Mouse (Mus musculus) kidney, postnatal 0 days (tissue): Measurements from ENCODE around the gene Ttyh3. TPM values are rescaled to one million over a fixed set of nuclear protein-coding genes. Genes with fewer than 3 reads are reported as not detected.

Experiments used
- ATAC-seq: fragments of 200-750 bp; cut with Nextera tagmentation; replicated peaks from 2 replicates; pipeline ENCODE4 v1.8.0; 2017; ENCODE audit warnings: low read depth, moderate number of reproducible peaks, moderate TSS enrichment, moderate library complexity; ENCODE audit not compliant: low FRiP score
- DNase-seq: peaks from one replicate; pipeline ENCODE4 v3.0.0-alpha.2; 2016; ENCODE audit warnings: low spot score
- H3K27ac ChIP-seq: fragments of 300-500 bp; sonication (generic); 2 replicates; pipeline ENCODE4 v1.5.1; 2014; ENCODE audit warnings: mild to moderate bottlenecking
- H3K27me3 ChIP-seq: fragments of 300-500 bp; sonication (generic); 2 replicates; pipeline ENCODE4 v1.6.1; 2014; ENCODE audit warnings: low read length, mixed read lengths; ENCODE audit not compliant: insufficient read depth
- H3K36me3 ChIP-seq: fragments of 300-500 bp; sonication (generic); 2 replicates; pipeline ENCODE4 v1.6.1; 2014; ENCODE audit warnings: low read length, mixed read lengths; ENCODE audit not compliant: insufficient read depth
- H3K4me1 ChIP-seq: fragments of 300-500 bp; sonication (generic); replicated peaks from 2 replicates; pipeline ENCODE4 v1.6.1; 2014; ENCODE audit warnings: antibody characterized with exemption, low read length, mixed read lengths; ENCODE audit not compliant: insufficient read depth
- H3K4me2 ChIP-seq: fragments of 300-500 bp; sonication (generic); 2 replicates; pipeline ENCODE4 v1.6.1; 2014; ENCODE audit warnings: mild to moderate bottlenecking, low read length, moderate library complexity, mixed read lengths
- H3K4me3 ChIP-seq: fragments of 300-500 bp; sonication (generic); replicated peaks from 2 replicates; pipeline ENCODE4 v1.5.1; 2014; ENCODE audit warnings: low read depth, low read length
- H3K9ac ChIP-seq: fragments of 300-500 bp; sonication (generic); 2 replicates; pipeline ENCODE4 v1.6.1; 2014; ENCODE audit warnings: low read depth, low read length
- H3K9me3 ChIP-seq: fragments of 300-500 bp; sonication (generic); replicated peaks from 2 replicates; pipeline ENCODE4 v1.6.1; 2016; ENCODE audit warnings: low read length, inconsistent platforms, mixed read lengths
- CTCF ChIP-seq: IDR thresholded peaks from 2 replicates; pipeline ENCODE4 v1.5.1; 2016; ENCODE audit warnings: antibody characterized with exemption, low read depth, mild to moderate bottlenecking, moderate library complexity
- WGBS: fragments of 180-500 bp; shearing (Covaris S2); extraction: QIAGEN DNeasy Blood & Tissue Kit; methylation state at CpG from one replicate; pipeline ENCODE4 v1.1.7; 2014; 5-methylcytosine and 5-hydroxymethylcytosine counted together
- polyA plus RNA-seq: library from polyadenylated mRNA; unstranded; fragments of >200 nt; fragmentation: Nextera tagmentation; extraction: Ambion mirVana; gene quantifications from 2 replicates; pipeline ENCODE4 v1.2.1, GENCODE M21; 2015

The Ttyh3 gene
- polyA plus RNA-seq, 1 experiment from 2014 or later = 25.3 TPM

DNA sequence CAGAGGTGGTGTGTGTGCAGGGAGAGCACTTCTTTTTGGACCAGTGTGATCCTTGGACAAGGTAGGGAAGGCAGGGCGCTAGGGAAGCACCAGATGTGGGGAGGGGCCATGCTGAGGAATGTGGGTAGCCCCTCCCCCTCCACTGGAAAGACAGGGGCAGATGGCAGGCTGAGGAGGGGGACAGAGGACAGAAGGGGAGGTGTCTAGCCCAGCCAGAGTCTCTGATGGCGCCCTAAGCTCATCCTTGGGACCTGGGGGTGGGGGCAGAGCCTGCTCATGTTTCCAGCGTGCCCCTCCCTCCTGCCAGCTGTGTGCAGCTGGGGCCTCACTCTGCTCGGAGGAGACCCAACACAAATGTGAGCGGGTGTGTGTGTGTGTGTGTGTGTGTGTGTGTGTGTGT is 67.3 kb downstream of the Ttyh3 start:
- Histone ChIP-seq H3K27me3 (no peaks in the 10 kb centered on the region), H3K9ac (no peak overlapping the region), H3K9me3 (no peaks in the 10 kb centered on the region), H3K27ac (no peak overlapping the region), H3K4me2 (no peak overlapping the region), H3K4me1 (peaks cover 21% of the 10 kb centered on the region), H3K4me3 (no peak overlapping the region), H3K36me3 (no peaks in the 10 kb centered on the region)
- peak; percentile 76 for DNase-seq
- peak; percentile 58 for ATAC-seq
- 20% methylated on average over 5 of the region's 5 CpGs for WGBS
- no peak for TF ChIP-seq CTCF

DNA sequence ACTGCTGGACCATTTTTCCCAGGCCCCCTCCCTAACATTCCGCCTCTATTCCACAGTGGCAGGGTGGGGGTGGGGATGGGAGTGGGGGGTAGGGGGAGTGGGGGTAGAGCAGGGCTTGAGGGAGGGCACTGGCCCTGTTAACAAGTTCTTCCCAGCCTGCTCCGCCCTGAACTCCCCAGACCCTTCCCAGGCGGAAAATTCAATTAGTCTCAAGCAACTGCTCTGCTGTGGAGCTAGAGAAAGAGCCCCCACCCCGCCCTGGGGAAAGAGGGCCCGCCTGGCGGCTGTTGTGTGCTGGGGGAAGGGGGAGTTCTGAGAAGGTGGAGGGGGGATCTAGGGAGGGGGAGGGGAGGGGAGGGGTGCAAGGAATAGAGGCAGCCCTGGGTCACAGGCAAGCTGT is 69.1 kb downstream of the Ttyh3 start:
- 12% methylated on average over 6 of the region's 6 CpGs for WGBS
- DNase-seq = peak; percentile 40
- H3K27me3 ChIP-seq = no peaks in the 10 kb centered on the region
- peak; percentile 44; the same call in 1 of the 2 replicates for ATAC-seq
- no peak overlapping the region for H3K27ac ChIP-seq
- no peak overlapping the region for H3K9ac ChIP-seq
- no peak for TF ChIP-seq CTCF
- H3K4me3 ChIP-seq = no peak overlapping the region
- H3K36me3 ChIP-seq = no peaks in the 10 kb centered on the region
- H3K4me2 ChIP-seq = no peak overlapping the region
- peaks cover 26% of the 10 kb centered on the region for H3K4me1 ChIP-seq
- no peaks in the 10 kb centered on the region for H3K9me3 ChIP-seq

DNA sequence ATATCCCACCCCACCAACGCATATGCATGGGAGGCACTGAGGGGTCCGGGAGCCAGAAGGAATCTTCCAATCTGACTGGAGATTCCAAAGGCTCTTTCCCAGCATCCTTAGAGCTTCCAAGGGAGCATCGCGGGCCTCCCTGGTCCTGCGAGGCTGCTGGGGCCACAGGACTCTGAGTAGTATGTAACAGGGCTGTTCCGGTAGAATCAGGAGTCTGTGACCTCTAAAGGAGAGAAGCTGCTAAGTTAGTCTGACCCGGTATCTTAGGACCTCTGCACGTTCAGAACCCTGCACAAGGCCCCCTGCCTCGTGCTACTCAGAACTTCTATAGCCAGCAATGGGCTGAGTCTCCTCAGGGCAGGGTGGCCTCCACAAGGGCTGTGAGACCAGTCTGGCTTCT is 69.6 kb downstream of the Ttyh3 start:
- Histone ChIP-seq H3K9me3 (no peaks in the 10 kb centered on the region), H3K4me3 (no peak overlapping the region), H3K27me3 (no peaks in the 10 kb centered on the region), H3K36me3 (no peaks in the 10 kb centered on the region), H3K4me2 (no peak overlapping the region), H3K27ac (no peak overlapping the region), H3K4me1 (peaks cover 24% of the 10 kb centered on the region), H3K9ac (no peak overlapping the region)
- no peak for ATAC-seq
- no peak for DNase-seq
- TF ChIP-seq CTCF = no peak
- 48% methylated on average over 9 of the region's 9 CpGs for WGBS

DNA sequence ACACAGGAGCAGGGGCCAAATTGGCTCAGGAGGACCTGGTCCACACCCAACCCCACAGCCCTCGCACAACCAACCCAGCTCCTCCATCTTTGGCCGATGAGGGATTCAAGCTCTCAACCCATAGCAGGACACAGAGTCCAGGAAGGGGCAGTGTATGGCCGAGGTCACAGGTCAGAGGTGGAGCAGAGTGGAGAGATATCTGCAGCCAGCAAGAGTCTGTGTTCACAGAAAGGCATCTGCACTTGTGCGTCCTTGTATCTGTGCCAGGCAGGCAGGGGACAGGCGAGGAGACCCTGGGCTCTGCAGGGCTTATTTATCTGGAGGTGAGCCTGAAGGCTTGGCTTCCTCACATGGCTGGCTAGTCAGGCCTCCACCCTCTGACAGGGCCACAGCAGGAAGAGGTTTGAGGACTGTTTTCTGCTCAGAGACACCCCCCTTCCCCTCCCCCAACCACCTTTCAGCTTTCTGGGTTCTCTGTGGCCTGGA is 73.4 kb downstream of the Ttyh3 start:
- Histone ChIP-seq H3K9me3 (no peaks in the 10 kb centered on the region), H3K9ac (no peak overlapping the region), H3K4me3 (no peak overlapping the region), H3K4me1 (0 out of 2 replicates have a peak, but pooled peaks cover 11% of the 10 kb centered on the region), H3K36me3 (no peaks in the 10 kb centered on the region), H3K4me2 (no peak overlapping the region), H3K27ac (no peak overlapping the region), H3K27me3 (no peaks in the 10 kb centered on the region)
- TF ChIP-seq CTCF = no peak
- 43% methylated on average over 5 of the region's 5 CpGs for WGBS
- no peak for ATAC-seq
- DNase-seq = no peak

DNA sequence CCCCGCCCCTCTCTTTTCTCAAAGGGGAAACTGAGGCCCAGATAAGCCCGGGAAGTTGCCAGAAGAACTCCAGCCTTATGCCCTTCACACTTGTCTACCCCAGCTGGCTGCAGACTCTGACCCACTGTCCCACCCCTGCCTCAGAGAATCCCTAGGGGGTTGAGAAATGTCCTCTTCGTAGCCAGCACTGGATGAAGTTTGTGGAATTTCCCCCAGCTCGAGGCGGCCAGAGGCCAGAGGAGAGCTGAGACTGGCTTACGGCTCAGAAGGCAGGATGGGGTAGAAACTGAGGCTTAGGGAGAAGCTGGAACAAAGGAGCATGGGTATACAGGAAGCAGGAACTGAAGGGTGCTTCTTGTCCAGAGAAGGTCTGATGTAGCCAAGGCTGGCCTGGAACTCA is 76.2 kb downstream of the Ttyh3 start:
- Histone ChIP-seq H3K27ac (peak overlapping the region; percentile 25; the same call in 1 of the 2 replicates), H3K9me3 (no peaks in the 10 kb centered on the region), H3K4me3 (no peak overlapping the region), H3K27me3 (no peaks in the 10 kb centered on the region), H3K4me1 (0 out of 2 replicates have a peak, but pooled peaks cover 5% of the 10 kb centered on the region), H3K36me3 (no peaks in the 10 kb centered on the region), H3K9ac (no peak overlapping the region), H3K4me2 (no peak overlapping the region)
- ATAC-seq = no peak
- no peak for TF ChIP-seq CTCF
- DNase-seq = peak; percentile 54
- 59% methylated on average over 6 of the region's 6 CpGs for WGBS

DNA sequence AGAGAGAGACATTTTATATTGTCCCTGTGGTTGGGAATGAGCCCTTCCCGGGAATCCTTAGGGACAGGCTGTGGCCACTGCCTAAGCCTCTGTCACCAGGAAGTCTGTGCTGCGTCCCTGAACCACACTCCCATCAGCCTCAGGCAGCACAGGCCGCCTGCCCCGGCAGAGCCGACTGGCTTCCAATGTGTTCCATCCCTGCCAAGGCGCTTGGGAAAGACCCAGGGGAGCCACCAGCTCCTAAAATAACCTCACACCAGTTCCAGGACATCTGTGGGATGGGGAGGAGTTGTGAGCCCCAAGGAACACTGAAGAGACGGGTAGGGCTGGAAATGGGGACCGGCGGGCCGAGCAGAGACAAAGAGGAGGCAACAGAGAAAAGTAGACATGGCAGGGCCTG is 77.2 kb downstream of the Ttyh3 start:
- Histone ChIP-seq H3K9me3 (no peaks in the 10 kb centered on the region), H3K27me3 (no peaks in the 10 kb centered on the region), H3K36me3 (no peaks in the 10 kb centered on the region), H3K4me1 (peaks cover 11% of the 10 kb centered on the region; the same call in 1 of the 2 replicates), H3K9ac (no peak overlapping the region), H3K27ac (peak overlapping the region; percentile 62), H3K4me2 (no peak overlapping the region), H3K4me3 (no peak overlapping the region)
- DNase-seq (no peak), ATAC-seq (no peak)
- no peak for TF ChIP-seq CTCF
- 54% methylated on average over 10 of the region's 10 CpGs for WGBS

DNA sequence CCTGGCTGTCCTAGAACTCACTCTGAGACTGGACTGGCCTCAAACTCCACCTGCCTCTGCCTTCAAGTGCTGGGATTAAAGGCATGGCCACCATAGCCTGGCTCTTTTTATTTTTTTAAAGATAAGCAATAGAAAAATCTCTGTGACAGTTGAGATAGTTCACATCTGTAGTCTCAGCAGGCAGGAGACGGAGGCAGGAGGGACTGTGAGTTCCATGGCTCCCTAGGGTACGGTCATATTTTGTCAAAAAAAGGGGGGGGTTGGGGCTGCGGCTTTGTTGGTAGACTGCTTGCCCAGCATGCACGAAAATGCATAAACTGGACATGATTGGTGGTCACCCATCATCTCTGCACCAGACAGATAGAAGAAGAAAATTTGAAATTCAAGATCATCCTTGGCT is 77.6 kb downstream of the Ttyh3 start:
- no peak overlapping the region for H3K27ac ChIP-seq
- no peak for TF ChIP-seq CTCF
- H3K4me3 ChIP-seq = no peak overlapping the region
- H3K9ac ChIP-seq = no peak overlapping the region
- no peaks in the 10 kb centered on the region for H3K36me3 ChIP-seq
- no peak overlapping the region for H3K4me2 ChIP-seq
- H3K9me3 ChIP-seq = no peaks in the 10 kb centered on the region
- DNase-seq (no peak), ATAC-seq (no peak)
- 69% methylated on average over 4 of the region's 4 CpGs for WGBS
- H3K4me1 ChIP-seq = peaks cover 11% of the 10 kb centered on the region; the same call in 1 of the 2 replicates
- H3K27me3 ChIP-seq = no peaks in the 10 kb centered on the region

Other genes with a start within 250 kb of the Ttyh3 start
- 77.9 and 88.6 TPM in 2 replicates for gene Eif3b, start 229.7 kb downstream of the Ttyh3 start, polyA plus RNA-seq
- gene Gm4869, start 203.4 kb downstream of the Ttyh3 start, polyA plus RNA-seq = not detected in 2 replicates
- gene Chst12, start 143.5 kb downstream of the Ttyh3 start, polyA plus RNA-seq = 14.5 and 15.6 TPM in 2 replicates
- gene Grifin, start 84.0 kb downstream of the Ttyh3 start, polyA plus RNA-seq = not detected in 2 replicates
- 28.8 and 33.4 TPM in 2 replicates for gene Lfng, start 41.7 kb downstream of the Ttyh3 start, polyA plus RNA-seq
- 18.7 and 19.7 TPM in 2 replicates for gene Iqce, start 53.3 kb upstream of the Ttyh3 start, polyA plus RNA-seq
- gene Brat1, start 56.0 kb upstream of the Ttyh3 start, polyA plus RNA-seq = 16.7 and 18.3 TPM in 2 replicates
- 1.8 and 2.0 TPM in 2 replicates for gene Amz1, start 75.1 kb upstream of the Ttyh3 start, polyA plus RNA-seq
- 28.1 and 48.8 TPM in 2 replicates for gene Gna12, start 181.4 kb upstream of the Ttyh3 start, polyA plus RNA-seq